Mouse (Mus musculus) right cerebral cortex, postnatal 36 days (tissue): ENCODE results near the gene Ptprc.

Experiments
- DNase-seq, 2 experiments: peaks; one replicate each; pipeline ENCODE4 v3.0.0; 2022; ENCODE audit warnings: low spot score in 2 of 2, mixed read lengths in 1 of 2

Gene Ptprc

GRCm38 (mm10) chr1:138175494-138175893 is at the start of gene Ptprc:
Gene Ptprc, minus strand, starts transcription at chr1:138175708.
- DNase-seq, result no peak

DNA sequence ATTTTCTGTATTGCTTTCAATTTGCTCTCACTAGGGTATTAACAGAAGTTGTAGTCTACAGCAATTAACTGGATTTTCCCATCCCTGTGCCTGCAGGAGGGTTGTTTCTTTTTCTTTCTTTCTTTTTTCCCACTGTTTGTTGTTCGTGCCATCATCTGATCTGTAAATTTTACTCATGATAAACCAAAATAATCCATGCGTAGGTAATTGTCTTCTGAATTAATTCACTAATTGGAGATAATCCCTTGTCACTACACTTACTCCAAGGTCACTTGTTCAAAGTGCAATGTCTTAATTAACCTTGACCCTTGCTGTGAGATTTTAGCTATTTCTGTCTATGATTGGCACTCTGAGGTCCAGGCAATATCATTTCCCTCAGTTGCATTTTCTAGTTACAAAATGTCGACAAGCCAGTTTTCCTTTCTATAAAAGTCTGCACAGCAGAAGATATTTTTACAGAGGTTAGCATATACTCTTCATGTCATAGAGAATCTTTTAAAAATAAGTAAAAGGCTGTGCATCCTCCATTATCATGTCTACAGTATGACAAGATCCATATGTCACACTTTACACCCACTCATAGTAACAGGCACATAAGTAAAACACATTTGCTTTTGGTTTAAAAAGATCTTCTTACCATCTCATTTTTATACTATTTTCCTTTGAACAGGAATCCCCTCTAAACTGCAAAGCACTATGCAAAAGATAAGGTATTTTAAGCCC is 39.4 kb upstream of the Ptprc start:
- DNase-seq, result no peak

- DNase-seq, result no peak
Observed at GRCm38 (mm10) chr1:138210387-138211024, 35.0 kb upstream of the Ptprc start.

GRCm38 (mm10) chr1:138209751-138210150 is 34.2 kb upstream of the Ptprc start:
- no peak for DNase-seq

DNA sequence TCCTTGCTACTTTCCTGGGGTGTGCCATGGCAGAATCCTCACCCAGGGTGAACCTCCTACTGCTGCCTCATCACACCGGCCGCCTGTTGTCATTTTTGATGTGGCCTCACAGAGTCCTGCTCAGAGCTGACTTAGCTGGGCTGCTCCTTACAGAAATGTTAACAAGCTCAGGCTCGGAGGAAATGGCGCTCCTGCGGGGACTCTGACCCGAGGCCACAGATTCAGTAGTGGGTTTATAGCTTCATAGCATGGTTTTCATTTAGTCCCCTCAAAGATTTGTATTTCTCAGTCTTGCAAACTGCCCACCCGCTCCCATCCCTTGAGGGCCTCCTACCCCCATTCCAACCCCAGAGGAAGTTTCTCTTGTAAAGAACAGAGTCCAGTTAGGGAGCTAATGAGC is 30.5 kb upstream of the Ptprc start:
- no peak for DNase-seq

DNA sequence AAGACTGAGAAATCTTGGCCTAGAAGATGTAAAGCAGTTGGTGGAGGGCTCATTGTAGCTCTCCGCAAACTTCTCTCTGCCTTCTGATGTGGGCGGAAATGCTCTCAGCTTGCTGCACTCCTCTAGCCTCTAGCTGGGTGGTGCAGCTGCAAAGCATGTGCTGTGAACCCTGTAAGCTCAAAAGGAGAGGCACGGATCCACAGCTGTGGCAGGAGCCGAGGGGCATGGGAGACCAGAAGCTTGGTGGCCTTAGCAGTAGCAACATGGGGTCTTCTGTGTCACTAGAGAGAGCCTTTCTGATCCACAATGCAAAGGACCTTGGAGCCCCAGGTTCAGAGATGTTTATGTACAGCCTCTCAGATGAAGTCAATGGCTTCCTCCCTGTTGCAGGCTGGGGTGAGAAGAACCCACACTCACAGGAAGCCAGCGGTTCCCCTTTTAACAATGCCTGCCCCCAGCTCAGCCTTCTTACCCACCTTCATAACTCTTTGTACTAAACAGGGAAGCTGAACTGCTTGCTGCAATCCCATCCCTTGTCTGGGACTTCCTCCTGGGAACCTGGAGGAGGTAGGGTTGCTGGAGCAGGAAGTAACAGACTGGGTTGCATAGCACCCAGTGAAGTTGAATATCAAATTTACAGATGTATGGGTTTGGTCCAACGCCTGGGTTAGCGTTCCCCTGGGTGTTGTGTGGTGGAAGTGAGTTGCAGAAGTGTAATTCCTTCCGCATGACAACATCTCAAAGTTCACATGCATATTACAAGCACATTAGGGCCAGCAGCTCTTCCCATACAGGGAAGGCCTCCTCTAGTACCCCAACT is 16.4 kb upstream of the Ptprc start:
- peak in 1 of 2 experiments; percentile 4 for DNase-seq

GRCm38 (mm10) chr1:138188131-138188530 is 12.6 kb upstream of the Ptprc start:
- DNase-seq, result no peak

DNA sequence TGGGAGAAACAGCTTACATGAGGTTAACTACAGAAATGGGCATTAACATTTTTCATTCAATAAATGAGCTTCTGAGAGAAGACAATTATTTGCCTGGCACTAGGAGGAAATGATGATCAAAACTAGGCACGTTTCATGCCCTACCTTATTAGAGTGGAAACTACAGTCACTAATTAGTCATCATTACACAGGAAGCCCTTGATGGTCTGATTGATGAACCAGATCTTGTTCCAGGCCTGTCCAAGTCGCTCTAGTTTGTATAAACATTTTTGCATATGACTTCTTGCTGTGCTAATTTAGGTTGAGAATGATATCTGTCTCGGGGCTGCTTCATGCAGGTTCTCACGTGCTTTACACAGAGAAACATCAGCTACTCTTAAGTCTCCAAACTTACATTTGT is 10.4 kb upstream of the Ptprc start:
- DNase-seq, result no peak

GRCm38 (mm10) chr1:138180081-138180480 is 4.6 kb upstream of the Ptprc start:
- no peak for DNase-seq

- no peak for DNase-seq
Observed at GRCm38 (mm10) chr1:138174705-138175492, 609 bp downstream of the Ptprc start.

DNA sequence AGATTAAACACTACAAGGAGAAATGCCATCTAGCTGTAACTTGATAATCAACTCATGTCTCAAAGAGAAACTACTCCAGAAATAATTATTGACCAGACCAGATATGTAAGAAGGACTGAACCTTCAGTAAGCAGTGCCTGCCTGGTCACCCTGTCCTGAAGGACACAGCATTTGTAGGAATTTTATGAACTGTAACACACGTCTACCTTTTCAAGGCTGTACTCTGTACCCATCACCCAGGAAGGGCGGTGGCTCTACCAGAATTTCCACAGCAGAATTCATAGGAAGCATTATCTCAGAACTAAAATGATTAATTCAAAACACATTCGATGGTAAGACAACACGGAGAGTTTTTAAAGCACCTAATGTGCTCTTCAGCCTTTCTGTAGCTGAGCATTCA is 1.4 kb downstream of the Ptprc start:
- no peak for DNase-seq

GRCm38 (mm10) chr1:138173669-138174068 is 1.8 kb downstream of the Ptprc start:
- DNase-seq, result no peak

- no peak for DNase-seq
Observed at GRCm38 (mm10) chr1:138172547-138172946, 3.0 kb downstream of the Ptprc start.

DNA sequence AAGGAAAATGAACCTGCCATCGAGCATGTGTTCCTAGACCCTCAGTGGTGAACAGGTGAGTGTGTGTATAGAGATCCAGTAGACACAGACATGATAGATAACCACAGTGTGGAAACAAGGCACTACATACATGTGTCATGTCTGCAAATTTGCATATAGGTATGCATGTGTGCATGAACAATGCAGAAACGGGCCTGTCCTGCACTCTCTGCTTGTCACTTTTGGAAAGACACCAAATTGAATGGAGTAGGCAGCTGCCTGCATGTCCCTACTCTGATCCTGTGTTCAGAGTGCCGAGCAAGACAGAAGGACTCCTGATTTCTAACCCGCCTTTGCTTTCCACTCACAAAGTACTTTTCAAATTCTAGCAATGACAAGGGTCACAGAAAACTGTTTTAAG is 3.4 kb downstream of the Ptprc start:
- DNase-seq, result no peak

GRCm38 (mm10) chr1:138166233-138166771 is 9.2 kb downstream of the Ptprc start:
- no peak for DNase-seq

- DNase-seq, result no peak
Observed at GRCm38 (mm10) chr1:138162638-138163037, 12.9 kb downstream of the Ptprc start.

DNA sequence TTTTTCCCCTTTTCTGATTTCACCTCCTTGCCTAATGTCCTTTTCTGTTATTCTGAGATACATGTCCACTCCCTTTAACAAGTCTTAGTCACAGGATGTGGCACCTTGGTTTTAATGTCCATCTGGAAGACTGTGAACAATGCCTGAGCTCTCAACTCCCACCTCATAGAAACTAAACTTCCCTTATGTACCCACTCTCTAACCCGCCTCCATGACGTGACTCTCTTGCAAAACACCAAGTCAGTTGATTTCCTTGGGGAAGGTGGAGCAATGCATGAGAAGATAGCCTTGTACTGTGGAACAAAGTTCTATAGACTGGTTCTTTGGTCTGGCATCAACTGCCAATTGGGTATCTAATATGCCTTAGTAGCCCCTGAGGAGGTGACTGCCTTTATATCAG is 16.6 kb downstream of the Ptprc start:
- no peak for DNase-seq

DNA sequence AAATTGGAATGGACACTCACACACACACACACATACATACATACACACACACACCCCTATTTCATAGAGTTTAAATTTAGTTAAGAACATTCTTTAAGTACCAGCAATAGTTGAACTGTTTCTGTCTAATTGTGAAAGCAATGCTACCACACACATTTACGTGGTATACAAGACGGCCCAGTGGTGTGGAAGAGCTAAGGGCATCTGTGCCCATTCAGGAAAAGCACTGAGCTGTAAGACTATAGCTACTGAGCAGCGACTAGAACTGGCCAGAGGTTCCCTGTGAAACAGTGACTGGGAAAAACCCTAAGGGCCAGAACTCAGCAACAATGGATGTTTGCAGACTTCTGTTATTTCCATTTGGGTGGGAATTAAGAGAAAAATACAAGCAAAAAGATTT is 17.3 kb downstream of the Ptprc start:
- DNase-seq, result no peak

GRCm38 (mm10) chr1:138157709-138158108 is 17.8 kb downstream of the Ptprc start:
- no peak for DNase-seq

GRCm38 (mm10) chr1:138157008-138157407 is 18.5 kb downstream of the Ptprc start:
- DNase-seq, result no peak

DNA sequence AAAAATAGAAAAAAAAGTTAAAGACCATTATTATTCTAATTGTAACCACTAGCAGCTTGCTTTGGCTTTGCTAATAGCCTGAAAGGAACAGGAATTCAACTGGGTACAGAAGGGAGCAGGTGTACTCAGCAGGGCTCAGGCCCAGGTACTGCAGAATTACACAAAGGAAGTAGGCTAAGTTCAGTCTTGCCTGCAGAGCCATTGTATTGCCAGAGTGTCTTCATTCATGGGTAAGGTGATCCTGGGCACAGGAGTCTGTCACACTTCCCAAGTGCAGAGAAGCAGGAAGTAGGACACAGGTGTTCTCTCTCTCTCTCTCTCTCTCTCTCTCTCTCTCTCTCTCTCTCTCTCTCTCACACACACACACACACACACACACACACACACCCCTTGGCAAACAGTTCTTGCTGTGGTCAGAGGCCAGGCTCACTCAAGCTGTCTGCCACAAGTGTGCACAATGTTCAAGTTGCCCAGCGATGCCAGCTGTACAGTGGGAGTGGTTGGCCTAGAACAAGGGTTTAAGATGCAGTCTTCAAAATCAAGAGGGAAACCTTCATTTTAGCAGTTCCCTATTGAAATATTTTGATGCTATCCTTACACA is 21.2 kb downstream of the Ptprc start:
- DNase-seq, result no peak
